Mouse (Mus musculus) induced T-regulatory cell, adult 2 months (primary cell): ENCODE data around the gene Mcub.

Source experiments
- DNase-seq: peaks from one replicate; pipeline ENCODE4 v3.0.0-alpha.2; 2012; ENCODE audit warnings: low read depth

Gene Mcub

GRCm38 (mm10) chr3:129948359-129948758 lies 21.6 kb downstream of the Mcub start:
- DNase-seq: no peak

DNA sequence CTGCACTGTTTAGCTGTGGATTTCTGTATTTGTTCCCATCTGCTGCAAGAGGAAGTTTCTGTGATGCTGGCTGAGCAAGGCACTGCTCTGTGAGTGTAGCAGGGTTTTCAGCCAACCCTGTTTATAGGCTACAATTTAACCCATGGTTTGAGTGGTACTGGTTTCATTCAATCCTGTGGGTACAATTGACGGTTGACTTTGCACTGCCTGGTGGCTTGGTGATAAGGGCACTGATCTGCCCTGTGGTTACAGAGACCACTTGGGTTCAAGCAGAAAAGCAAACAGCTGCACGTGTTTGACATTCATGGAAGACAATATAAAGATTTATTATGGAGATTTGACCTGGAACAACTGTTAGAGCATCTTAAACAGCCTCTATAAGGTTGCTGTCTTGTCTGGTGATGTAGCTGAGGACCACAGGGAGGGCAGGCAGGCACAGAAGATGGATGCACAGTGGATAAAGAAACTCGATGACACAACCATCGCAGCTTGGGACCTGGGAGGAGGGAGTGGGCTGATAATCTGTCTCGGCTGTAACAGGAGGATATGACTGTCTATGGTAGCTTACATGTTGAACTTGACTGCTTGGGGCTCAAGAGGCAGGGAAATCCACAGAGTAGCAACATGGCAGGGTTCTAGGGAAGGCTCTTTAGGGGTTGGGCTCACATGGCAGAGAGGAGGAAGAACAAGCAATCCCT lies 23.6 kb downstream of the Mcub start:
- no peak for DNase-seq

DNA sequence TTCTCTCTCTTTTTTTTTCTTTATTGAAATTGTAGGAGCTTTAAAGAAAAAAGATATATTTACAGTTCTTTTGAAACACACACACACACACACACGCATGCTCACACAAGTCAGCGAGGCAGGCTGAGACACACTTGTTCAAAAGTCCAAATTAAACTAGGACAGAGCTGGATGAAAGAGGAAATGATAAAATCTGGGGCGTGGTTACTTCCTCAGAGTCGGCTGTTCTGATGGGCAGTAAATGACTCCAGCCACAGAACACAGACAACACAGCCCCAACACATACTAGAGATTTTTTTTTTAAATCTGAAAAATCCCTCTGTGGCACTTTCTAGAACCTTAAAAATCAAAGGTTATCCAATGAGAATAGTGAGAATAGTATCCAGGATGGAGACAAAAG lies 26.2 kb downstream of the Mcub start:
- DNase-seq: no peak

DNA sequence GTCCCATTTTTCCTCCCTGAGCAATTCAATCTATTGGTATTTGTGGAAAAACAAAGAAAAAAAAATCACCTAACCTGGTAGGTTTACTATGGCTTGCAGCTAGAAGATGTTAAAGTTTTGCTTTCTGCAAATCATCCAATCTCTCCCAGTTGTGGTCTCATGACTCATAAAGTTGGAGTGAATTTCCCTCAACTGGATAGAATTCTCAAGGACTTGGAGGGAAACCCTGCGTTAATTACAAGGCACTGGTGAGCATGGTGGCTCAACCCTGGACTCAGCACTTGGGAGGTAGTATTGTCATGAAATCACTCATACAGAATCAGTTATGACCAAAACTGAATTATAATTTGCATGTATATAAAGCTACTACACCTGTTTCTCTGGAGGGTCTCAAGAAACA lies 28.7 kb downstream of the Mcub start:
- no peak for DNase-seq

- DNase-seq: no peak
Observed at GRCm38 (mm10) chr3:129940780-129941179, 29.2 kb downstream of the Mcub start.

DNA sequence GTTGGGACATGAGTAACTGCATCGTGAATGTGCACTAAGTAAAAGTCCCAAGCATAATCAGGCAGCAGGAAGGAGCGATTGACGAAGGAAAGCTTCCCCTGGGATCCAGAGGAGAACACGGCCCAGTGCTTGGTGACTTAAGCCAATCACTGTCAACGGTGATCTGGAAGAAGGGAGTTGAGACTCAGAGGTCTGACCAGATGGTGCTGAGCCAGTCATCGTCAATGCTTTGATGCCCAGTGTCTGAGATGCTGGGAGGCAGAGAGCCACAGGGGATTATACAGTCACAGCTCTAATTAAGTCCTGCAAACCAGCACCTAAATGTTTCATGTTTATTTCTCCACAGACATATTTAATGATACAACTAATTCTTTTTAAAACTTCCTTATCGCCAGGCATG lies 30.9 kb downstream of the Mcub start:
- no peak for DNase-seq

DNA sequence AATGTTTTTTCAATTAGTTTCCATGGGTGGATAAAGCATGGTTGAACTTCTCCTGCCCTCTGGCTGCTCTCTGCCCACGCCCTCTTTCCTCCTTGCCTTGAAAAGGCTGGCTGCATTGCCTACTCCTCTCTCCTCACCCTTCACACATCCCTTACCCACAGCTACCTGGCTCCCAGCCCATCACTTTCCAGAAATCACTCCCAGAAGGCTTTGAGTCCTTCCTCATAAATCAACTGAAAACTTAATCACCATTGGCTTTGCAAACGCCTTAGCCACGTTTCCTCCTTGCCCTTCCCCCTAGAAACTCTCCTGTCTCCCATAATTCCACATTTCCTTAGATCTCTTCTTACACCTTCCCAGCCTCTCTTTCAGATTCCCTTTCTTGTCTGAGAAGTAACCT lies 32.2 kb downstream of the Mcub start:
- no peak for DNase-seq

DNA sequence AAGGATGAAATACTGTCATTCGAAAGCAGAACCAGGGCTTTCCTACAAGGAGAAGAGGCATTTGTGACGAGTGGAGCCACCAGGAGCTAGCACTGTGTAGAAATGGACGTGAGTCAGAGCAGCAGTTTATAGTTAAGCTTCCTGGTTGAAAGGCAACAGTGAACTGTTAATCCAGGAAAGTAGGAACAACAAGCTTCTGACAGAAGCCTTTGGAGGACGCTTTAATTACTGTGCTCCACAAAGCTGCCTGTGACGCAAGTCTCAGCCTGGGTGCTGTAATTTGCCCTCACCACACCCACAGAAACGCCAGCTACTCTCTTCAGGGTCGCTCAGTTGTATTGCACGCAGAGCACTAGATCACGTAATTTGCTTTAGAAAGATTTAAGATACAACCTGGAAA lies 33.4 kb downstream of the Mcub start:
- DNase-seq: no peak

DNA sequence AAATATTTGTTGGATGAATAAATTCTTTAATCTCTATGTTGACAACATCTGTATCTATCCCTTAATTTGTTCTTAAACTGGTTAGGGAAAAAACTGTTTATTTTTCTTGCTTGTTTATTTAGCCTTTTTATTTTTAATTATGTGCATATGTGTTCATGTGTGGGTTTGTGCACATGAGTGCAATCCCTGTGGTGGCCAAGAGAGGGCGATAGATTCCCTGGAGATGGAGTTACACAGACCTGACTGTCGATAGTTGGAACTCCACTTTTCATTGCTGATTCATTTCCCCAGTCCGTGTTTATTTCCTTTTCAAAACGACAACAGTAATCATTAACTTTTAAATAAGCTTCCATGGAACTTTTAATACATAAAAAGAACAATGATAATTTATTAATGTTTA lies 37.6 kb downstream of the Mcub start:
- DNase-seq: peak; percentile 62

- no peak for DNase-seq
Observed at GRCm38 (mm10) chr3:129930213-129930778, 39.7 kb downstream of the Mcub start.

DNA sequence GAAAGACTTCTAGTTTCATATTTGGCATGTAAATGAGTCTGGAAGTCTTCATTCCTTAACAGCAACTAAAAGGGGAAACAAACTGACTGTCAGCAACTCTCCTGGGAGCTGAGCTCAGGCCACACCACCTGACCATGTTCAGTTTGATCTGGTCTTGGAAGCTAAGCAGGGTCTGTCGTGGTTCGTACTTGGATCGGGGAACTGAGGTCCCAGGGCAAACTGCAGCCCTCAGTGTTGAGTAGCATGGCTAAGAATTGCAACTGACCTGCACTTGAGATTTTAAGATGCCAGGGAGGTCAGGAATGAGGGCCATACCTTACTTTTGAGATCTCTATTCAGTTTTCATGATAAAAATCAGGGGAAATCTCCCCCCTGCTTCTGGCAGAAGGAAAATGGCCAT lies 44.1 kb downstream of the Mcub start:
- DNase-seq: no peak

GRCm38 (mm10) chr3:129923581-129923980 lies 46.4 kb downstream of the Mcub start:
- no peak for DNase-seq

DNA sequence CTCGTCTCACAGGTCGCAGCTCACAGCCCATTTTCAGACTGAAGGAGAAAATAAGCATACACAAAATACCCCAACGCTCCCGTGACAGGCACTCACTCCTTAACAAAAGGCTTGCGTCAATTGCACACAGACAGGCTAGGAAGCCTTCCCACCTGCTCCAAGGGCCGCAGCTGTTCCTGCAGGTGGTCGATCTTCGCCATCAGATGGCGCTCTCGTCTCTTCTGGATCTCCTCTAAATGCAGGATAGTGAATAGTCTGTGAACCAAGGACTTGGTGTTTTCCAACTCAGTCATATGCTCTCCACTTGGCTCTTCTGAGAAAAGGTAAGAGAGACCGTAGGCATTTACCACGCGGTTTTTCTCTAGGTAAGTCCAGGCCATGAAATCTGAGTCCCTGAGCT lies 51.6 kb downstream of the Mcub start:
- DNase-seq: peak; percentile 67

DNA sequence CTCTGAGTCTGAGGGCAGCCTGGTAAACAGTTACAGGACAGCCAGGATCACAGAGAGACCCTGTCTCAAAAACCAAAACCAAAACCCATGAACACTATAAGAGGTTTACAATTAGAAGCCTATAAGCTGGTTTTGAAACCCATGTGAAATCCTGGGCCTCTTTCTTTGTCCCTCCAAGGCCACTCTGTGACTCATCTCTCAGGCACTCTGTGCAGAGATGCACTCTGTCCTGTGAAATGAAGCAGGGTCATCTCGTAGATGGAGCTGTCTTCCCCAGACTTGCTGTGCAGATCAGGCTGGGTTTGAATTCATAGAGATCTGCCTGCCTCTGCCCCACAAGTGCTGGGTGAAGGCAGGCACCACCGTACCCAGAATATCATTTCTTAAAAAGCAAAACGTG lies 52.6 kb downstream of the Mcub start:
- no peak for DNase-seq

DNA sequence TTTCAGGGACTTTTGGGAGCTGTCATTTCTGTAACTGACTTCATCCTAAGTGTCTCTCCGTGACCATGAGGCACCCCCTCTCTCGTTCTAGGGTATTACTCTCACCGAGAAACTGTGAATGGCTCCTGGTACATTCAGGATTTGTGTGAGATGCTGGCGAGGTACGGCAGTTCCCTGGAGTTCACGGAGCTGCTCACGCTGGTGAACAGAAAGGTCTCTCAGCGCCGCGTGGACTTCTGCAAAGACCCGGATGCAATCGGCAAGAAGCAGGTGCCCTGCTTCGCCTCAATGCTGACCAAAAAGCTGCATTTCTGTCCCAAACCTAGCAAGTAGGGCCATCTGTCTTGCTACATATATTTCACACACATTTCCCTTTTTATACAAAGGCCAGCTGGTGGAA lies 56.8 kb downstream of the Mcub start:
- DNase-seq: no peak

- DNase-seq: no peak
Observed at GRCm38 (mm10) chr3:129912025-129912424, 58.0 kb downstream of the Mcub start.

DNA sequence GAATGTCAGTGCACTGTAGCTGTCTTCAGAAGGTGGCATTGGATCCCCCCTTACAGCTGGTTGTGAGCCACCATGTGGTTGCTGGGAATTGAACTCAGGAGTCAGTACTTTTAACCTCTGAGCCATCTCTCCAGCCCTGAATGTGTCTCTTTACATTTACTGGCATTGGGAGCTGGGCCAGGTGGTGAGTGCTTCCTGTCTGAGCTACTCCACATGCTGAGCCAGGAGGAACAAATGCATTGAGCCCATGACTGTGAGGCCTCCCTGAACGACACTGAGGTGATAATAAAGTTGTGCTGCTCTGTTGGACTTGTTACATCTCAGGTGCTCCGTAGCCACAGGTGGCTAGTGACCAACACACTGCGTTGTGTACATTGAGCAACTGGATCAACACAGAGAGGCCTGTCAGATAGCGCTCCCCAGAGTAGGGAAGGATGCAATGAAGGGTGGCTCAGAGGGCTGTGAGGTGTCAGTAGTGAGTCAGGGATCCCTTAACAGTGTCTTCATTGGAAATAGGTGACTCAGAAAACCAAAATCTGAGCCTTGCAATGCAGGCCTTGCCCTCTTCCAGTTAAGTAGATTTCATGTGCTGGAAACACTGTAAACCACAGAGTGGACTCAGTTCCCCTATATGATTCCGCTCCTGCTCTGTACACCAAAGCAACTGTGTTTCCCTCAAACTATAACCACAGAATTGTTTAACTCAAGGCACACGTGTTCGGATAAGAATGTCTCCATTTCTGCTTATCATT lies 65.4 kb downstream of the Mcub start:
- no peak for DNase-seq

GRCm38 (mm10) chr3:129903866-129904265 lies 66.1 kb downstream of the Mcub start:
- no peak for DNase-seq

GRCm38 (mm10) chr3:129903369-129903768 lies 66.6 kb downstream of the Mcub start:
- DNase-seq: no peak

GRCm38 (mm10) chr3:129901271-129901809 lies 68.7 kb downstream of the Mcub start, which contains the start of gene Casp6:
TSS of gene Casp6 (plus strand) at chr3:129901425.
- peak; percentile 89 for DNase-seq

DNA sequence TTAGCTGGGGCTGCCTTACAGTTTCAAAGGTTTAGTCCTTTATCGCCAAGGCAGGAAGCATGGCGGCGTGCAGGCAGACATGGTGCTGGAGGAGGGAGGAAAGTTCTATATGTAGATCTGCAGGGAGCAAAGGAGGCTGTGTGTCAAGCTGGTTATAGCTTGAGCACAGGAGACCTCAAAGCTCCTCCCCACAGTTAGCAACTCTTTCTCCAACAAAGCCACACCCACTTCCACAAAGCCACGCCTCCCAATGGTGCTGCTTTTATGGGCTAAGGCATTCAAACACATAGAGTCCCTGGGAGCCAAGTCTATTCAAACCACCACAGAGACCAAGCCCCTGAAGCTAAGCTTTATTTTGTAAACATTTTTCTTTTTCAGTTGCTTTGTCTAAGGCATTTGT lies 71.1 kb downstream of the Mcub start:
- peak; percentile 42 for DNase-seq

- no peak for DNase-seq
Observed at GRCm38 (mm10) chr3:129896591-129896990, 73.4 kb downstream of the Mcub start.

GRCm38 (mm10) chr3:129893143-129893542 lies 76.9 kb downstream of the Mcub start:
- no peak for DNase-seq
